Mouse (Mus musculus): Measurements from ENCODE around the gene Nat8f2. TPM values are rescaled to one million over a fixed set of nuclear protein-coding genes. Genes with fewer than 3 reads are reported as not detected.
"Not testable (repeated sequence)": the region's sequence is repeated elsewhere in the genome, so short reads cannot be mapped to it uniquely, and the experiment has no call there.

Gene Nat8f2
- 0.08 TPM in 1 of 2 replicates, not detected in the other for polyA plus RNA-seq (2015; fragmentation: Nextera tagmentation; extraction: Ambion mirVana)

- not testable (repeated sequence) for H3K4me1 ChIP-seq (replicated peaks); H3K4me3 ChIP-seq (replicated peaks); H3K27ac ChIP-seq; H3K9ac ChIP-seq; H3K36me3 ChIP-seq; H3K9me3 ChIP-seq; H3K4me2 ChIP-seq (replicated peaks); H3K27me3 ChIP-seq (replicated peaks); ATAC-seq
- 71% methylated on average over 5 of the region's 5 CpGs for WGBS
Measured at GRCm38 (mm10) chr6:85869006-85869405, at the start of gene Nat8f2. Gene Nat8f2, minus strand, starts transcription at chr6:85869158.

- not testable (repeated sequence) for H3K27me3 ChIP-seq (replicated peaks); H3K9ac ChIP-seq; ATAC-seq; H3K4me3 ChIP-seq (replicated peaks); H3K36me3 ChIP-seq; H3K27ac ChIP-seq; H3K4me1 ChIP-seq (replicated peaks); H3K9me3 ChIP-seq; H3K4me2 ChIP-seq (replicated peaks)
- WGBS: 89% methylated on average over 3 of the region's 3 CpGs
Measured at GRCm38 (mm10) chr6:85918341-85918740, 49.4 kb upstream of the Nat8f2 start.

GRCm38 (mm10) chr6:85916596-85916995 is 47.6 kb upstream of the Nat8f2 start:
- peak overlapping the region; percentile 67 for H3K4me2 ChIP-seq (replicated peaks)
- no peak for ATAC-seq
- peaks cover 2% of the 10 kb centered on the region; the same call in 1 of the 2 replicates for H3K36me3 ChIP-seq
- no peaks in the 10 kb centered on the region for H3K9me3 ChIP-seq
- no peaks in the 10 kb centered on the region for H3K27me3 ChIP-seq (replicated peaks)
- peaks cover 6% of the 10 kb centered on the region; the same call in 1 of the 2 replicates for H3K4me1 ChIP-seq (replicated peaks)
- peak overlapping the region; percentile 81 for H3K9ac ChIP-seq
- peak overlapping the region; percentile 94; the same call in 1 of the 2 replicates for H3K27ac ChIP-seq
- WGBS: 73% methylated on average over 6 of the region's 6 CpGs
- H3K4me3 ChIP-seq (replicated peaks): peak overlapping the region; percentile 58

- H3K9me3 ChIP-seq; H3K27me3 ChIP-seq (replicated peaks); H3K4me1 ChIP-seq (replicated peaks); H3K36me3 ChIP-seq: not testable (repeated sequence)
- Histone ChIP-seq H3K9ac (peak within 1 kb of the TSS; percentile 81), H3K27ac (peak within 1 kb of the TSS; percentile 94), H3K4me2 (replicated peaks) (peak within 1 kb of the TSS; percentile 67), H3K4me3 (replicated peaks) (peak within 1 kb of the TSS; percentile 58)
- WGBS: under 1% methylated on average over 61 of the region's 61 CpGs
- ATAC-seq: peak; percentile 98
Measured at GRCm38 (mm10) chr6:85915539-85916513, 46.9 kb upstream of the Nat8f2 start, which contains the start of gene Nat8f1. Gene Nat8f1, minus strand, starts transcription at chr6:85915687.

GRCm38 (mm10) chr6:85915141-85915538 is 46.2 kb upstream of the Nat8f2 start:
- H3K4me2 ChIP-seq (replicated peaks): peak overlapping the region; percentile 67
- H3K36me3 ChIP-seq: no peaks in the 10 kb centered on the region
- peak; percentile 34 for ATAC-seq
- H3K9me3 ChIP-seq: no peaks in the 10 kb centered on the region
- peak overlapping the region; percentile 81 for H3K9ac ChIP-seq
- peaks cover 6% of the 10 kb centered on the region; the same call in 1 of the 2 replicates for H3K4me1 ChIP-seq (replicated peaks)
- 5% methylated on average over 11 of the region's 11 CpGs for WGBS
- H3K4me3 ChIP-seq (replicated peaks): peak overlapping the region; percentile 58
- peak overlapping the region; percentile 94 for H3K27ac ChIP-seq
- no peaks in the 10 kb centered on the region for H3K27me3 ChIP-seq (replicated peaks)

GRCm38 (mm10) chr6:85911587-85911986 is 42.6 kb upstream of the Nat8f2 start, which contains the start of gene Tprkb:
Gene Tprkb, plus strand, starts transcription at chr6:85911865.
- H3K4me1 ChIP-seq (replicated peaks): peaks cover 6% of the 10 kb centered on the region; the same call in 1 of the 2 replicates
- no peaks in the 10 kb centered on the region for H3K9me3 ChIP-seq
- no peak within 1 kb of the TSS for H3K9ac ChIP-seq
- no peaks in the 10 kb centered on the region for H3K27me3 ChIP-seq (replicated peaks)
- H3K4me2 ChIP-seq (replicated peaks): no peak within 1 kb of the TSS
- 79% methylated on average over 3 of the region's 3 CpGs for WGBS
- ATAC-seq: no peak
- H3K4me3 ChIP-seq (replicated peaks): no peak within 1 kb of the TSS
- H3K36me3 ChIP-seq: no peaks in the 10 kb centered on the region
- no peak within 1 kb of the TSS for H3K27ac ChIP-seq

GRCm38 (mm10) chr6:85909704-85910103 is 40.7 kb upstream of the Nat8f2 start:
- no peak for ATAC-seq
- H3K9ac ChIP-seq: no peak overlapping the region
- 97% methylated on average over 1 of the region's 1 CpGs for WGBS
- no peak overlapping the region for H3K27ac ChIP-seq
- 0 out of 2 replicates have a peak, but pooled peaks cover 1% of the 10 kb centered on the region for H3K4me1 ChIP-seq (replicated peaks)
- H3K9me3 ChIP-seq: no peaks in the 10 kb centered on the region
- H3K4me3 ChIP-seq (replicated peaks): no peak overlapping the region
- no peaks in the 10 kb centered on the region for H3K27me3 ChIP-seq (replicated peaks)
- H3K36me3 ChIP-seq: no peaks in the 10 kb centered on the region
- no peak overlapping the region for H3K4me2 ChIP-seq (replicated peaks)

- 69% methylated on average over 3 of the region's 3 CpGs for WGBS
- Histone ChIP-seq H3K4me3 (replicated peaks) (no peak overlapping the region), H3K9me3 (no peaks in the 10 kb centered on the region), H3K4me1 (replicated peaks) (no peaks in the 10 kb centered on the region), H3K36me3 (no peaks in the 10 kb centered on the region), H3K27ac (no peak overlapping the region), H3K27me3 (replicated peaks) (no peaks in the 10 kb centered on the region), H3K4me2 (replicated peaks) (no peak overlapping the region), H3K9ac (no peak overlapping the region)
- no peak for ATAC-seq
Measured at GRCm38 (mm10) chr6:85908341-85908740, 39.4 kb upstream of the Nat8f2 start.

GRCm38 (mm10) chr6:85906911-85907351 is 38.0 kb upstream of the Nat8f2 start:
- H3K27me3 ChIP-seq (replicated peaks); H3K27ac ChIP-seq; ATAC-seq; H3K4me2 ChIP-seq (replicated peaks); H3K36me3 ChIP-seq; H3K4me1 ChIP-seq (replicated peaks); H3K9ac ChIP-seq; H3K4me3 ChIP-seq (replicated peaks); H3K9me3 ChIP-seq: not testable (repeated sequence)
- 67% methylated on average over 2 of the region's 2 CpGs for WGBS

GRCm38 (mm10) chr6:85904642-85905061 is 35.7 kb upstream of the Nat8f2 start, which contains the start of gene Nat8f4:
Gene Nat8f4, minus strand, starts transcription at chr6:85904884.
- Histone ChIP-seq H3K4me3 (replicated peaks) (peak within 1 kb of the TSS; percentile 32), H3K4me2 (replicated peaks) (peak within 1 kb of the TSS; percentile 47)
- H3K27me3 ChIP-seq (replicated peaks); H3K4me1 ChIP-seq (replicated peaks); H3K36me3 ChIP-seq; H3K9me3 ChIP-seq; H3K9ac ChIP-seq; H3K27ac ChIP-seq: not testable (repeated sequence)
- 13% methylated on average over 20 of the region's 20 CpGs for WGBS
- ATAC-seq: peak; percentile 90

GRCm38 (mm10) chr6:85902303-85902702 is 33.3 kb upstream of the Nat8f2 start:
- Histone ChIP-seq H3K9ac (no peak overlapping the region), H3K27me3 (replicated peaks) (no peaks in the 10 kb centered on the region), H3K4me2 (replicated peaks) (no peak overlapping the region), H3K9me3 (no peaks in the 10 kb centered on the region), H3K27ac (no peak overlapping the region), H3K4me1 (replicated peaks) (no peaks in the 10 kb centered on the region), H3K4me3 (replicated peaks) (no peak overlapping the region), H3K36me3 (no peaks in the 10 kb centered on the region)
- 82% methylated on average over 2 of the region's 2 CpGs for WGBS
- 0 out of 2 replicates have a peak, but pooled peaks have one; percentile 25 for ATAC-seq

GRCm38 (mm10) chr6:85898596-85899475 is 29.9 kb upstream of the Nat8f2 start:
- not testable (repeated sequence) for H3K27me3 ChIP-seq (replicated peaks); H3K9ac ChIP-seq

More at GRCm38 (mm10) chr6:85898596-85899475, 29.9 kb upstream of the Nat8f2 start:
- not testable (repeated sequence) for H3K36me3 ChIP-seq; H3K9me3 ChIP-seq; H3K4me3 ChIP-seq (replicated peaks); ATAC-seq; H3K27ac ChIP-seq; H3K4me1 ChIP-seq (replicated peaks); H3K4me2 ChIP-seq (replicated peaks)
- 71% methylated on average over 7 of the region's 8 CpGs for WGBS
